Mouse (Mus musculus): ENCODE measurements around the gene Gm49321.
A peak's percentile ranks its signal among the peaks of the same experiment; 100 is the strongest.

Gm49321 gene

DNA sequence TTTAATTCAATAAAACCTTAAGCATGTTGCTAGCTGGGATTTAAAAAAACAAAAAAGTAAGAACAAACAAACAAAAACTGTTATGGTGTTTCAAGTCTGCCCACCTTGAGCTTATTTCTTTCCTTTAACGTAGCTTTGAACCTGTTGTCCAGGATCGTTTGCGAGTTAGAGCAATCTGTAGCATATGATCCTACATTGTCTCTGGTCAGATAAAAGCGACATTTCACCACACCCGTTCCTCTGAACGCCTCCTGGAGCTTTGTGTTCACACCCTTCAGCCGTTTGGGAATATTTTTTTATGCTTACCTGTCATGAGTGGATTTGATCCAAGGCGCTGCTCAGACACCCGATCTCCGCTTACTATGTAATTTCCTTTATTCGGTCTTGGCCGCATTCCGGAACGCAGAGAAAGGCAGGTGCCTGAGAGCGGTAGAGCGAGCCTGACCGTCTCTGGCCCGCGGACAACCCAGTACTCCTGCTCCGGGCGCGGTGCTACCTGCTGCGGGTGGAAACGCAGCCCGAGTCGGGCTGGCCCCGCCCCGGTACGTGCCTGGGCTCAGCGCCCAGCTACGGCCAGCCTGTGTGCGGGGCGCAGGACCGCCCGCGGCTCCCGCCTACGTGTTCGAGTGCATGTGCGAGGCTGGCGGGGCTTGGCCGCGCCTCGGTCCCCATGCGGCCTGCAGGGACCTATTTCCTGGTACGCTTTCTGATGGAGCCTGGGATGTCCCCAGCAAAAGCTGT lies 12.0 kb downstream of the Gm49321 start:
- DNase-seq, result no peak

DNA sequence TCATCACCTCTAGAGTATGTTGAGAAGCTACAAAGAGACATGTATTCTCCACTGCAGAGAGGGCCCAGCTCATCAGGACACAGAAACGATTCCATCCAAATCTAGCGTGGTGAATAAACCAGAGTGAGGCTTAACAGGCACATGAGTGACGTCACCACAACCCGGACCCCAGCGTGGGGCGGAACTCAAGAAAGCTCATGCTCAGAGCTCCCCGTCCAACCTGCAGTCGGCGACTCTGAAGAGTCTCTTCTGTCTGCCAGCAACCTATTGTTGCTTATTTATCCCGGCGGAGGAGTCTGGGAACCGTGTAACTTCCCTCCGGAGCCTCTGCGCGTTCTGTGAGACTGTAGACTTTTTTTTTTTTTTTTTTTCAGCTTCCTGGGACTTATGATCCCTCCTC lies 15.4 kb downstream of the Gm49321 start:
- DNase-seq, result peak; percentile 53 to 54

DNA sequence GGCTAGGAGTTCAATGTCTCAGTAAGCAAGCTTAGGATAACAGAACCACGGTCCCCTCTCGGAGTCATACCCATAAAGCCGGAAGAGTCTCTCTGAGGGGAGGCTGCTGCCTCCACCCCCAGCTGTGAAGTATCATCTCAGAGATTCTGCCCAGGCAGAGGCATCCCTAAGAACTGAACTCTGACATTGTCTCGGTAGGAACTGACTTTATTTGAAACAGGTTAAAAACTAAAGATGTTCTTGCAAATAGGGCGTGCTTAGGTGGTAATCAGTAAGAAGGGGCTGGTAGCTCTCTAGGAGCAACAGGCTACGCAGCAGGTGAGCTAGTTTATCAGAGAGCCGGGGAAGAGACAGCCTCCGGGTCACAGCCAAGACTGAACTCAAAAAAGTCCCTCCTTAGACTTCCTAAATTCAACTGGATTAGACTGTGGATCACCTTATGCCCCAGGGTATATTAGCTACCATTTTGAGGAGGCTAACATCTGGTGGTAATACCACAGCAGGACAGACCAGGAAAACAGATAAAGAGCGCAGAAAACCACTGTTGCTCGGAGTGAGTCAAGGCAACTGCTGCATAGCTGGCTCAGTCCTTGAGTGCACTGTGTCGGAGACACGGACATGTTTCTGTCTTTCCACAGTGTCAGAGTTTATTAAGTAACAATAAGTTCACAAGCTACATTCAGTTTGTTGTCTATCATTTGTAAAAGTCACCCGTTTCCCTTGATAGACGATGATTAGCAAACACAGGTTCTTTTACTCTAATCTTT lies 16.1 kb downstream of the Gm49321 start:
- peak in 1 of 2 experiments; percentile 15 for DNase-seq

DNA sequence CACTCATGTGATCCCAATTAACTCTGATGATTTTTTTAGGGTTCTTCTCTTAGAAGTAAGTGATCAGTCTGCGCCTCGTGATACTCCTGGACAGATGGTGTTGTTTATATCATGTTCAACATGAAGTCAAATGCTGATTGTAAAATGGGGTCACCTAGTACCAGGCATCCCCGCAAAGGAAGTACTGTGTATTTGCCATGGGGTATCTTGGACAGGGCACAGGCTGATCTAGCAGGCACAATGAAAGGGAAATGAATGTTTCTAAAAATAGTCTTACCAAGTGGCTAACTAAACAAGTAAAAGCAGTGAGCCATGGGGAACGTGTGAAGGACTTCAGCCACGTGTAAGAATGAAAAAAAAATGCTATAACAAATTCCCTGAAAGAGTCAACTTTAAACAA lies 17.3 kb downstream of the Gm49321 start:
- no peak for DNase-seq

DNA sequence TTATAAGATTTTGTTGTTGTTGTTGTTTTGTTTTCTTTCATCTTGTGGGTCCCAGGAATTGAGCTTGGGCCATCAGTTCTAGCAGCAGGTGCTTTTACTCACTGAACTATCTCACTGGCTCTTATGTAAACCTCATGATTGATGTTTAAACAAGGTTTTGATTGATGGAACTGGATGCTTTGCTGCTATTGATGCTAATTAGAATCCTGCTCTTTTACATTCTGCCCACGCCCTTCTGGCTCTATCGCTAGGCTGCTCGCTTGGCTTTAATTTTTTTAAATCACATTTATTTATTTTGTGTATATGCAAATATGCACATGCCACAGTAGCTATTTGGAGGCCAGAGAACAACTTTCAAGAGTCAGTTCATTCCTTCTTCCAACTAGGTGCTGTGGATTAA lies 20.2 kb downstream of the Gm49321 start:
- DNase-seq, result no peak

DNA sequence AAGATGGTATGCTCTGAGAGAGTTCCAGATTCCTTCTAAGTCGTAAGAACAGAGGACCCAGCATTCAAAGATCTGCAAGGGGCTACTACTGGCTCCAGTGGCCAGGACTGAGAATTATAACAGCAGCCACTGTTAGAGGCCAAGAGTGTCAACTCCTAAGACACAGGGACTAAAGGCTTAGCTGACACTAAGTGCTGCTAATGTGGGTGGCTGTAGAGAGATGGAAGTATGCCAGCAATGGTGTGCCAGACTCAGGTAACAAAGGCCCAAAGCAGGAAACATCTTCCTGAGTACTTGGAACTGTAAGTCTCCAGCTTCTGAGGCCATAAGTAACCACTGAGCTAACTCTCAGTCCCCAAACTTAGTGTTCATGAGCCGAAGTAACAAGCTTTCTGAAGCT lies 21.4 kb downstream of the Gm49321 start:
- DNase-seq, result no peak

DNA sequence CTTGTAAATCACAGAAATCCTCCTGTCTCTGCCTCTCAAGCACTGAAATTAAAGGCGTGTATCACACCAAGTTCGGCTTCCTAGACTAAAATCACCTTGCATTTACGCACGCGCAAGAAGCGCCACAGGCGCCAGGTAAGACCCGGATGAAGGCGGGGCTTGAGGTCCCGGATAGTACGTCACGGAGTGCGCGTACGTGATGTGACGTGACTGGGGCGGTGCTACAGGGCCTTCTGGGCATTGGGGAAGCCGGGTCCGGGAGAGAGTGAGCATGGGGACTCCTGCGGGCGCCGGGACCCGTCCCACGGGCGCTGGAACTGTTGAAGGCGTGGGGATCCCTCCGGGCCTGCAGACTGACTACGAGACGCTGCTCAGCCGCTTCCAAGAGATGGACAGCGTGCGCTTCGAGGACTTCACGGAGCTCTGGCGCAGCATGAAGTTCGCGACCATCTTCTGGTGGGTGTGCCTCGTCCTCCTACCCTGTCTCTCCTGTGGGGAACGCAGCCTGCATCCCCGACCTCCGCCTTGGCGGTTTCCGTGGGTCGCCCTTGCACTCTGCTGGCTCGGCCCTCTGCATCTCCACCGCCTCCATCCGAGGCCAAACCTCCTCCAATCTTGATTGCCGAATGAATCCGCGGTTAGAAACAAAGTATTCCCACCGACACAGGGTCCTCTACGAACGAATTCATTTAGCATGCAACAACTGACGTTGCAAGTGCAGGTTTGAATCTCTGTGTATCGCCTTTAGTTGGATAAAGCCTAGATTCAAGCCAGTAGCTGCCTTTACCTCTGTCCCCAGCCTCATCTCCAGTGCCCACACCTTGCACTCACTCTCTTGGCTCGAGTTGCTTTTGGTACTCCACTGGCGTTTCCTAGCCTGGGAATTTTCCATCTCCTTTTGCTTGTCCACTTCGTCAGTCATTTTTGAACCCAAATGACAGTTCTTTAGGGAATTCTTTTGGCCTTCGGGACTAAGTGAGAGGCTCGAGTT lies 27.1 kb downstream of the Gm49321 start, which contains the start of gene Snapc1:
TSS of gene Snapc1 (plus strand) at position 191 of the 991 bp plus-strand sequence.
- peak; percentile 93 to 96 for DNase-seq

DNA sequence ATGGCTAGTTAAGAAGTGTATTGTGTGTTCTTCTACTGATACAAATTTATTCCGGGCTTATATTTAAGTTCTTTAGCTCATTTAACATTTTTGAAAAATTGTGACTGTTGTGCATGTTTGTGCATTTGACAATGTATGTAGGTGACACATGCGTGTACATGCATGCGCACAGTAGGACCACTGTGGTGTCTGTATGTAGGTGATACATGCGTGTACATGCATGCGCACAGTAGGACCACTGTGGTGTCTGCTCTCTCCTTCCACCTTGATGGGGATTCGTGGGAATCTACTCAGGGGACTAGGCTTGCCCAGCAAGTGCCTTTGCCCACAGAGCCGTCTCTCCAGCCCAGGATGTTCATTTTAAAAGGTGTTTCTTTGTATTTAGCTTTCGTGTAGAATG lies 31.7 kb downstream of the Gm49321 start:
- no peak for DNase-seq

DNA sequence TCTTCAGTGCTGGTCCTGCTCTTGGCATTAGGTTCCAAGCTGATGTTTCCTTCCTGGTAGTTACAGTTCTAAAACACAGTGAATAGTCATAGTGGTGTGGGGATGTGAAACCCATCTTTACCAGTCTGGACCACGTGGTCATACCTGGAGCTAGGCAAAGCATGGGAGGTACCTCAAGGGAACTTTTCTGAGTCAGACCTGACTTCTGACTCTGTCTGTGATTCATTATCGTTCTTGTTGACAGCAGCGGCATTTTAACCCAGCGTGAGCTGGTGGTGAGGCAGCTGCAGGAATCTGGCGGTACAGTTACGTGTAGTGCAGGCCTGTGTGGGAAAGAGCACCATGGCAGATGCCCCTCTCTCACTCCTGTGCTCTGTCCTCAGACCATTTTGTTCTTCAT lies 37.1 kb downstream of the Gm49321 start:
- DNase-seq, result no peak

DNA sequence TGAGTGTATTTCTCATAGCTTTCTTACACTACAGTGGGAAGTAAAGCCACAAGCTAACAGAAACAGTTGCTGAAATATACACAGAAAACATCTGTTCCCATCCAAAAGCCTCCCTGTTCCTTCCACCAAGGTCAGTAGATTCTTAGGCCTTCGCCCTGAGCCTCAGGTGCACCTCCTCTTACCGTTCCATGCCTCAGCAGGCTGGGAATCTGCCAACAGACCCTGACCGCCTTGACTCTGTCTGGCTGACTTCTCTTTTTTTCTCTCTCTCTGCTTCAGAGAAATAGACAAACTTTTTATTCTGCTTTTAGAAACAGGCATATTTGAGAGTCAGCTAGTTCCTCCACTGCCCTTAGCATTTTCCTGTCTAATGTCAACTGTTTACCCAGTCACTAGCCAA lies 40.7 kb downstream of the Gm49321 start:
- no peak for DNase-seq

DNA sequence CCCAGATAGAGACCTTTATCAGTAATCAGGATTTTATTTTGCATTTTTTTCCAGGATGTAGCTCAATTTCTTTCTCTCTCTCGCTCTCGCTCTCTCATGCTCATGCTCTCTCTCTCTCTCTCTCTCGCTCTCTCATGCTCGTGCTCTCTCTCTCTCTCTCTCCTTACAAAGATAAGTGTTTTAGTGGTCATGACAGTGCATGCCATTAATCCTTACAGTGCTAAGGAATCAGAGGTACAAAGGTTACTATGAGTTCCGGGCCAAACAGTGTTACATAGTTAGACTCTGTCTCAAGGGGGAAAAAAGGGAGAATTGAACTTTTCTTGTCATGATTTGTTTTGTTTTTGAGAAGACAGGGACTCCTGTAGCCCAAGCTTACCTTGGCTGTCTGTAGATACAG lies 42.2 kb downstream of the Gm49321 start:
- DNase-seq, result no peak

DNA sequence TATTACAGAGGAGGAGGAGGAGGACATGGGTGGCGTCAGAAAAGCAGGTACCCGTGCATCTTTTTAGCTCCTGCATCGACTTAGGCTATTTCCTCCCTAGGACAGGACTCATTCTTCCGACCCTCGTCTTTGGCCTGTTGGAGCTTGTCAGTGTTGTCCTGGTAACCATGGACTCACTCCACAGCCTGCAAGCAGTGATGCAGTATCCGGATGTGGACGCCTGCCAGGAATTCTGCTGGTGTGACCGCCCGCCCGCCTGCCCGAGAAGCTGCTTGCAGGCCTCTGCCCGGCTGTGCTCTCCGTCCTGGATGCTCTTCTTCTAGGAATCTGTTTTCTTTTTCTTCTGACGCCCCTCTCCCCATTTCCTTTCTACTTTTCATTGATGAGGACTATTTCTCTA lies 45.1 kb downstream of the Gm49321 start:
- no peak for DNase-seq

DNA sequence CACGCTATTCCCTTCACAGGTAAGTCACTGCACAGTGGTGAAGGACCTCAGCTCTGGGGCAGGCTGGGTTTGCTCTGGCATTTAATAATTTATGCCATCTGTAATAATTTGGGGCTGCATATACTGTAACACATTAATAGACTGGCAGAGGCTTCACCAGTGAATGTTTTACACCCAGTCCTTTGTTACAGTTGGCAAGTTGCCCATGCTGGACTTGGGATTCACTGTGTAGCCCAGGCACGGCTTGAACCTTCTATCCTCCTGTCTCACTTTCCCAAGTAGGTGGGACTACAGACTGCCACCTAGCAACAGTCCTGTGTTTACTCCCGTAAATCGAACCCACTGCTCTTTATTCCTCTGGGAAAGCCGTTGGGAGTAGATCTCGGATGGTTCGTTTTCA lies 48.8 kb downstream of the Gm49321 start:
- no peak for DNase-seq

DNA sequence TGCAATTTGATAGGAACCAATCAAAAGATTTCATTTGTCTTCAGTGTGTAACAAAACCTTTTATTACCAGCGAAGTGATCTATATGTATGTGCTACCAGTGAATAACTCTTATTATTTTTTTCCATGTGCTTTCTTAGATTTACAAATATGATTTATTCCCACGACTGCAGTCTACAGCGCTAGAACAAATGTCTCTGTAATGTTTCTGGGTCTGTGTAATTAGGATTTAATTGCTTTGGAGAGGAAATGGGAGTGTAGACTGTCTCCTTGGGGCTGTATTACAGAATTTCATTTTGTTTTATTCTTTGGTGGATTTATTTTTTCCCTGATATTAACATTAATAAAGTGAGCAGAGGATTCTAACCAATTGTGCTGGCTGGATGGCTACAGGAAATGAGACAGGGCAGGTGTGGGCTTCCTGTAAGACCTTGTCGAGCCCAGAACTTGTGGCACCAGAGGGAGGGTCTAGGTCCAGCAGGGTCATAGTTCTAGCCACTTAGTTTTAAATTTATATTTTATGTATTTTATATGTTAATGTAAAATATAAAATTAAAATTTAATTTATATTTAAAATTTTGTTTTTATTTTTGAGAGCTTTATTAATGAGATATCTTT lies 51.0 kb downstream of the Gm49321 start:
- no peak for DNase-seq

DNA sequence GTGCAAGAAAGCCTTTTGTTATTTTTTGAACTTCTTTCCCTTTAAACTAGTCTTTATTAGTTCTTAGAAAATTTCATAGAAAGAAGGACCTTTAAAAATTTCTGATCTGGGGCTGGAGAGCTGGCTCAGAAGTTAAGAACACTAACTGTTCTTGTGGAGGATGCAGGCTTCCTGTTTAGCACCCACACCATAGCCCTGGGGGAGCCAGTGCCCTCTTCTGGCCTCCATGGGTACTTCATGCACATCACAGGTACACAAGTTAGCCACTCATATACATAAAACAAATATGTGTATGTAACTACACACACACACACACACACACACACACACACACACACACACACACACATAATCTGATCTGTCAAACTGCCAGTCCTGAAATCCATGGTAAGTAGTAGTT lies 52.1 kb downstream of the Gm49321 start:
- peak; percentile 35 to 49 for DNase-seq

DNA sequence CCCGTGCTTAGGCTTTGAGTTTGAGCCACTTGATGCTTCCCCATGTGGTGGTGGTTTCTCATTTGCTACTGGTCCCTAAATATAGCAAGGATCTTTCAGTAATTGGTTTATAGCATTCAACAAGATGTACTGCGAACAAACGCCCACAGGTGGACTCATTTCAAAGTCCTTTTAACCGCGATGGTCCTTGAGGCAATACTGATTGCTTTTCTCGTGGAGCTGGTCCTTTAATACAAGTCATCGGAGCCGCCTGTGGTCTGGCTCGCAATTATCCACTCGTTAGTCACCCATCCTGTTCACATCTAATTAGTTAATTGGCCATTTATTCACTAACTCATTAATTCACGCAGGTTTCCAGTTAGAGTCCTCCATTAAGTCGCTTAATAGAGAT lies 59.4 kb downstream of the Gm49321 start:
- DNase-seq, result no peak

DNA sequence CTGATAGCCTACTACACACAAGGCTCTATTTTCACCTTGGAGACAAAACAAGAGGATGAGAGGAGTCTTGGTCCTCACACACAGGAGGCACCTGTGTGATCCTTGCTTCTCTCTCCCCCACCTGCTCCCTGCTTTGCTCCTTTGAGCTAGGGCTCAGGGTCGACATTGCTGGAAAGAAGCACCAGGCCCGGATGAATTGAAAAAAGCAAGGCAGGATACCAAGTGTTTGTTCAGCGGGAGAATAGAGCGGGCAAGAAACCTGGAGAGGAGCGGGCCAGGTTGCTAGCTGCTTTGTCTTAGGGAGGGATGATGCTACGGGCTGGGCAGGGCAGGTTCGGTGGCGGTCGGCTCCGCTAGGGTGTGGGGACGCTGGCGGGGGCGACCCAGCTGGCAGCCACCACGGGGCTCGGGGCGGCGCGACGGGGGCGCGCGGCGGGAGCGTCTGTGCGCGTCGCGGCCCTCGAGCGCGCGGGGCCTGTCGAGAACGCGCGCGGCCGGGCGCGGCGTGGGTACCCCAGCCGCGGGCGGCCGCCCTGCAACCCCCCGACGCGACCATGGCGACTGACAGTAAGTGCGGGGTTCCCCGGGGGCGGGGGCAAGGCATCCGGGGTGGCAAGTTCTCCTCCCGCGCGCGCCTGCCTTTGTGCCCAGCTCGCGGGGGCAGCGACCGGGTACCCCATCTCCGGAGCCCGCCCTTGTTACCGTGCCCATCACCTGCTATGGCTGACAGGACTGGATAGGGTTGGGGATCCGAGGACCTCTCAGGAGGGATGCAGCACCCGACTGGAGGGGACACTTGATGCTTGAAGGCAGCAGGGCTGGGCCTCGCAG lies 60.1 kb downstream of the Gm49321 start, which contains the start of gene Syt16:
TSS of gene Syt16 (plus strand) at position 365 of the 831 bp plus-strand sequence.
- DNase-seq, result peak in 1 of 2 experiments; percentile 5

DNA sequence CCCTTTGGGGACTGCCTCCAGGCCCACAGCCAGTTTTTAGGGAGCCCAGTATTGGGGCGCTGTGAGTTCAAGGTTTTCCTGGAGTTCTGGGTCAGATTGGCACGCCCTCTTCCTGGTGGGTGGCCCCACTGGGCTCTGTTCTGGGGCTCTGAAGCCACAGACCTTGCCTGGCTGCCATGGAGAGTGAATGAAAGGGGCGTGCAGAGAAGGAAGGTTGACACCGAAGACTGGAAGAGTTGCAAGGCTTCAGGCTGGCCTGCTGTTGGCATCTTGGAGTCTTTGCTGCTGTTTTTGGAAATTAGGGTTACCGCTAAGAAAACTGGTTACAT lies 60.6 kb downstream of the Gm49321 start:
- no peak for DNase-seq

DNA sequence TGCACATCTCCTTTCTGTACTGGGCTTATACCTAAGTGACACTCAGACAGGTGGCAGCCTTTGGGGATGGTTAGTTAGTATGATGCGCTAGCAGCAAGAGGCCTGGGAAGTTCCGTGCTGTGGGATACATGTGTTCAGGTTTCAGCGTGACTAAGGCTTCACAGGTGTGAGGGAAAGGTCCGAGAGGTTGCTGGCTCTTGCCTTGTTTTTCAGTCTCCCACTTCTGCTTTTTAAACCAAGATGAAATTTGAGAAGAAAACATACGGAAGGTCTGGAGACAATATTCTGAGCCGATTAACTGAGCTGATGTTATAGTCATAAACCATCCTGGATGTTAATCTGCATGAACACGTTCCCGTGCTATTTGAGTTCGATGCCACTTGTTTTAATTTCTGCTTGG lies 65.0 kb downstream of the Gm49321 start:
- no peak for DNase-seq

DNA sequence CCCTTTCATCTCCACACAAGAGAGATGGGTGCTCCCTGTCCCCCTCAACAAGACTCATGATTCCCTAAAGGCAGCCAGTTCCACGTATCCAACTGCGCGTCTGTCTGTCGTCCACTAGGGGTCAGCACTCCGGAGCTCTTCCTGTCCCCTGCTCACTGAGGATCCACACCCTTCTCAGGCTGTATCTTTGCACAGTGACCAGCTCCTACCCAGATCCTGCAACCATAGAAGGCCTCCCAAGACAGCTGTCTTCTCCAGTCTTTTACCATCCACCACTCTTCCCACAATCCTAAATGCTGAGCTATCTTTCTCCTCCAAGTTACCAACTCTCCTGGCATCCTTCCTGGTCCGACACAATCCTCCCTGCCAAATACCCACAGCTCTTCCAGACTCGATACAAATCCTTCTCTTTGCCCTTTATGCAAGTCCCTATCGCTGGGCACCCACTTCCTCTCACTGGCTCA lies 72.0 kb downstream of the Gm49321 start:
- no peak for DNase-seq

DNA sequence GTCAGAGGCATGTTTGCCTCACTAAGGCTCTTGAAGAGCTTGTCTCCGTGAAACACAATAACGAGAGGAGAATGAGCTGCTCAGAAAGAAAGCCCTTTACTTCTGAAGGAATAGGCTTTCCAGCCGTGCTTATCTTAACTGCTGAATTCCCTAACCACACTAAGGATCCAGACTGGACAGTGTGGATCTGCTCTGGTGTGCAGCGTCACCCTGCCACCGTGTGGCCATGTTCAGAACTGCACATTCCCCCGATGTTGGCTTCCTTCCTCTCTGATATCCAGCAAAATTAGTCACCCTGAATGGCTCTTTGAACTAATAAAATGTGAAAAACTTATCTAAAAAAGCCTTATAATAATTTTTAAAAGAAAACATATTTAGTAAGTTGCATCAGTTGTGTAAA lies 76.3 kb downstream of the Gm49321 start:
- DNase-seq, result peak in 1 of 2 experiments; percentile 12

All from thymus, adult 18-20 months (tissue).